Mouse (Mus musculus) kidney, postnatal 25 days (tissue): ENCODE results near the gene Lipa.

Experiments
- DNase-seq, 2 experiments: peaks; one replicate each; pipeline ENCODE4 v3.0.0; 2021; ENCODE audit warnings: mixed read lengths in 2 of 2

Lipa gene

GRCm38 (mm10) chr19:34526941-34527682 is at the start of gene Lipa:
Gene Lipa, minus strand, starts transcription at chr19:34527474.
- DNase-seq = peak; percentile 97 to 99

- DNase-seq = no peak
Observed at GRCm38 (mm10) chr19:34573650-34574049, 46.4 kb upstream of the Lipa start.

- DNase-seq = no peak
Observed at GRCm38 (mm10) chr19:34571080-34571479, 43.8 kb upstream of the Lipa start.

- DNase-seq = peak in 1 of 2 experiments; percentile 52
Observed at GRCm38 (mm10) chr19:34569896-34570476, 42.7 kb upstream of the Lipa start.

- DNase-seq = peak; percentile 35 to 45
Observed at GRCm38 (mm10) chr19:34568988-34569895, 42.0 kb upstream of the Lipa start.

GRCm38 (mm10) chr19:34566178-34566784 is 39.0 kb upstream of the Lipa start:
- no peak for DNase-seq

GRCm38 (mm10) chr19:34562556-34562955 is 35.3 kb upstream of the Lipa start:
- DNase-seq = no peak

GRCm38 (mm10) chr19:34556621-34557020 is 29.3 kb upstream of the Lipa start:
- peak in 1 of 2 experiments; percentile 16 for DNase-seq

GRCm38 (mm10) chr19:34554061-34554460 is 26.8 kb upstream of the Lipa start:
- DNase-seq = no peak

- DNase-seq = no peak
Observed at GRCm38 (mm10) chr19:34553522-34553921, 26.2 kb upstream of the Lipa start.

- peak; percentile 16 to 42 for DNase-seq
Observed at GRCm38 (mm10) chr19:34553021-34553420, 25.7 kb upstream of the Lipa start.

GRCm38 (mm10) chr19:34551981-34552380 is 24.7 kb upstream of the Lipa start:
- peak; percentile 51 for DNase-seq

GRCm38 (mm10) chr19:34550534-34551223 is 23.4 kb upstream of the Lipa start, which contains the start of gene Ifit2:
Gene Ifit2, plus strand, starts transcription at chr19:34550694.
- peak; percentile 83 to 86 for DNase-seq

GRCm38 (mm10) chr19:34550205-34550533 is 22.9 kb upstream of the Lipa start:
- no peak for DNase-seq

- peak; percentile 81 to 94 for DNase-seq
Observed at GRCm38 (mm10) chr19:34547976-34548375, 20.7 kb upstream of the Lipa start.

- DNase-seq = no peak
Observed at GRCm38 (mm10) chr19:34546211-34546610, 18.9 kb upstream of the Lipa start.

- no peak for DNase-seq
Observed at GRCm38 (mm10) chr19:34539422-34539821, 12.1 kb upstream of the Lipa start.

- DNase-seq = no peak
Observed at GRCm38 (mm10) chr19:34532061-34532751, 4.9 kb upstream of the Lipa start.

- peak in 1 of 2 experiments; percentile 64 for DNase-seq
Observed at GRCm38 (mm10) chr19:34526321-34526923, 852 bp downstream of the Lipa start.

- no peak for DNase-seq
Observed at GRCm38 (mm10) chr19:34524646-34525045, 2.6 kb downstream of the Lipa start.

- DNase-seq = peak; percentile 39 to 67
Observed at GRCm38 (mm10) chr19:34523106-34523725, 4.1 kb downstream of the Lipa start.
